Mouse (Mus musculus) heart, adult 2 months (tissue): ENCODE measurements around the gene Crb3.

Experiments
- CTCF ChIP-seq: fragments of 200-600 bp; IDR thresholded peaks from 2 replicates; pipeline ENCODE4 v1.8.1; 2022; ENCODE audit warnings: antibody characterized with exemption, mild to moderate bottlenecking, moderate library complexity
- POLR2A ChIP-seq: fragments of 200-500 bp; IDR thresholded peaks from 2 replicates; pipeline ENCODE4 v1.6.1; 2011; ENCODE audit warnings: mild to moderate bottlenecking, low read depth, low read length, control low read depth; ENCODE audit not compliant: insufficient read depth

DNA sequence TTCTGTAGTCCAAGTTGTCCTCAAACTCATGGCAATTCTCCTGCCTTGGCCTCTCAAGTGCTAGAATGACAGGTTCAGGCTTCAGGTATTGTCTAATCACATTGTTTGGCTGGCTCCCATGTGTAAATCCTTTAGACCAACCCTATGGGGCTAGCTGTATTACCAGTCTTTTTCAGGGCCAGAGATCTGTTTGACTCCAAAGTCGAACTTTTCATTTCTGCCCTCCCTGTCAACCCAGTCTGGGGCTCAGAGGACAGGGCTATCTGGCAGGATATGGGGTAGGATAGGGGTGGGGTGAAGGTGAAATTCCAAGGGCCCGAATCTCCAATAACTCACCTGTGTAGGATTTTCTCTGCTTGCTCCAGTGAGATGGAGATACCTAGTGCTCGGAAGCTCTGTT is 2.7 kb upstream of the Crb3 start:
- TF ChIP-seq POLR2A: no peak
- TF ChIP-seq CTCF: no peak
